Mouse (Mus musculus): ENCODE results near the gene Nop53. TPM values are rescaled to one million over a fixed set of nuclear protein-coding genes. Genes with fewer than 3 reads are reported as not detected.

Nop53 gene
- polyA plus RNA-seq, 1 experiment from 2014 or later = 147 TPM

DNA sequence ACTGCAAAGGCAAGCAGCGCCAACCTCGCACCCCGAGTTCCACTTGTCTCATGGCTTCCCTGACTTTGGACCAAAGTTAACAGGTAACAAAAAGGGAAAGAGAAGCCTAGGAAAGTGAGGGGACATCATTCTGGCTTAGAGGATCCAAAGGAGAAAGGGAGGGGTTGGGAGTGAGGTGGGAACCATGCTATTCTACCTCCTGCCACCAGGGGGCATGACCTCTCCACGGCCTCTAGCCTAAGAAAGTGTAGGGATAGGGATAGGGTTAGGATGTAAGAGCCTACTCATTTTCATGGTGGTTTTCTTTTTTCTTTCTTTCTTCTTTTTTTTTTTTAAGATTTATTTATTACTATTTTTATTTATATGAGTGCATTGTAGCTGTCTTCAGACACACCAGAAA, 30.0 kb upstream of the Nop53 start:
- H3K27me3 ChIP-seq (replicated peaks; ENCODE audit: control insufficient read depth, insufficient read depth, low read length) = no peaks in the 10 kb centered on the region
- no peak for ATAC-seq

GRCm38 (mm10) chr7:15975451-15975850, 29.6 kb upstream of the Nop53 start:
- peaks cover 76% of the 10 kb centered on the region for H3K36me3 ChIP-seq (ENCODE audit: control insufficient read depth, insufficient read depth, low read length)
- H3K4me1 ChIP-seq (ENCODE audit: control insufficient read depth, insufficient read depth, low read length) = no peaks in the 10 kb centered on the region
- no peak for ATAC-seq
- no peak overlapping the region for H3K9ac ChIP-seq (ENCODE audit: low read length)
- DNase-seq (ENCODE audit: low spot score) = no peak
- H3K27me3 ChIP-seq (replicated peaks; ENCODE audit: control insufficient read depth, insufficient read depth, low read length) = no peaks in the 10 kb centered on the region
- no peak overlapping the region for H3K4me3 ChIP-seq (ENCODE audit: low read depth, low read length)
- no peak overlapping the region for H3K4me2 ChIP-seq (ENCODE audit: low read length)
- H3K9me3 ChIP-seq (replicated peaks; ENCODE audit: control insufficient read depth, low read length) = no peaks in the 10 kb centered on the region
- WGBS = 89% methylated on average over 10 of the region's 10 CpGs
- no peak overlapping the region for H3K27ac ChIP-seq (ENCODE audit: low read depth, low read length)

More for the DNA sequence above, 30.0 kb upstream of the Nop53 start:
- Histone ChIP-seq H3K9me3 (replicated peaks; ENCODE audit: control insufficient read depth, low read length) (no peaks in the 10 kb centered on the region), H3K4me1 (ENCODE audit: control insufficient read depth, insufficient read depth, low read length) (no peaks in the 10 kb centered on the region), H3K9ac (ENCODE audit: low read length) (no peak overlapping the region), H3K4me3 (ENCODE audit: low read depth, low read length) (no peak overlapping the region), H3K27ac (ENCODE audit: low read depth, low read length) (no peak overlapping the region), H3K36me3 (ENCODE audit: control insufficient read depth, insufficient read depth, low read length) (peaks cover 76% of the 10 kb centered on the region), H3K4me2 (ENCODE audit: low read length) (no peak overlapping the region)
- WGBS = 82% methylated on average over 4 of the region's 4 CpGs
- peak; percentile 39 for DNase-seq (ENCODE audit: low spot score)

DNA sequence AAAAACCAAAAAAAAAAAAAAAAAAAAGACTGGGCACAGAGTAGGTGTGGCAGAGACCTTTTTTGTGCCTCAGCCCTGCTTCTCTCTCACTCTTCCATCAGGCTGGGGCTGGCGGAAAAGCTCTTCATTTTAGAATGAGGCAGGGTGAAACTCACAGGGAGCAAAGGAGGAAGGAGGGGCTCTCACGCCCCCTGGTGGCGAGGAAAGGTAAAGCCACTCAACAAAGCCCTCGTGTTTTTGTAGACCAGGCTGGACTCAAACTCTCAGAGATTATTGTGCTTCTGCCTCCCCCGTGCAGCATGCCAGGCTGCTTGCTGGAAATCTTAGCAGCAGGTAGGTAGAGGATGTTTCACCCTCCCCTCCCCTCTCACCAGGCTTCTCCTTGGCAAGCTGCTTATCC, 28.8 kb upstream of the Nop53 start:
- Histone ChIP-seq H3K9me3 (replicated peaks; ENCODE audit: control insufficient read depth, low read length) (no peaks in the 10 kb centered on the region), H3K36me3 (ENCODE audit: control insufficient read depth, insufficient read depth, low read length) (peaks cover 80% of the 10 kb centered on the region), H3K4me1 (ENCODE audit: control insufficient read depth, insufficient read depth, low read length) (no peaks in the 10 kb centered on the region), H3K4me3 (ENCODE audit: low read depth, low read length) (no peak overlapping the region), H3K27me3 (replicated peaks; ENCODE audit: control insufficient read depth, insufficient read depth, low read length) (no peaks in the 10 kb centered on the region), H3K4me2 (ENCODE audit: low read length) (no peak overlapping the region), H3K9ac (ENCODE audit: low read length) (no peak overlapping the region), H3K27ac (ENCODE audit: low read depth, low read length) (no peak overlapping the region)
- 61% methylated on average over 5 of the region's 5 CpGs for WGBS
- peak; percentile 16 for DNase-seq (ENCODE audit: low spot score)
- no peak for ATAC-seq

GRCm38 (mm10) chr7:15972247-15972646, 26.4 kb upstream of the Nop53 start:
- no peak overlapping the region for H3K27ac ChIP-seq (ENCODE audit: low read depth, low read length)
- no peak overlapping the region for H3K4me3 ChIP-seq (ENCODE audit: low read depth, low read length)
- no peak overlapping the region for H3K9ac ChIP-seq (ENCODE audit: low read length)
- H3K27me3 ChIP-seq (replicated peaks; ENCODE audit: control insufficient read depth, insufficient read depth, low read length) = no peaks in the 10 kb centered on the region
- DNase-seq (ENCODE audit: low spot score) = no peak
- no peak for ATAC-seq
- no peak overlapping the region for H3K4me2 ChIP-seq (ENCODE audit: low read length)
- no peaks in the 10 kb centered on the region for H3K9me3 ChIP-seq (replicated peaks; ENCODE audit: control insufficient read depth, low read length)
- WGBS = 62% methylated on average over 25 of the region's 25 CpGs
- peaks cover 61% of the 10 kb centered on the region for H3K36me3 ChIP-seq (ENCODE audit: control insufficient read depth, insufficient read depth, low read length)
- no peaks in the 10 kb centered on the region for H3K4me1 ChIP-seq (ENCODE audit: control insufficient read depth, insufficient read depth, low read length)

DNA sequence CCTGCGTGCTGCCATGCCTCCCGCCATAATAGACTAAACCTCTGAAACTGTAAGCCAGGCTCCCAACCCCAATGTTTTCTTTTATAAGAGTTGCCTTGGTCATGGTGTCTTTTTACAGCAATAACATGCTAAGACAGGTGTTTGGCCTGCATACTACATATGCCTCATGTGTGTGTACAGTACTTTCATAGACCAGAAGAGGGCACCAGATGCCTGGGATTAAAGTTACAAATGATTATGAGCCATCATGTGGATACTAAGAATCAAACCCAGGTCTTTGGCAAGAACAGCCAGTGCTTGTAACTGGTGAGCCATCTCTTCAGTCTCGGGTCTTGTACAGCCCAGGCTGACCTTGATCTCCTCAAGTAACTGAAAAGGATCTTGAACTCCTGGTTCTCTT, 23.8 kb upstream of the Nop53 start:
- 84% methylated on average over 3 of the region's 3 CpGs for WGBS
- H3K36me3 ChIP-seq (ENCODE audit: control insufficient read depth, insufficient read depth, low read length) = peaks cover 39% of the 10 kb centered on the region
- H3K9me3 ChIP-seq (replicated peaks; ENCODE audit: control insufficient read depth, low read length) = no peaks in the 10 kb centered on the region

DNA sequence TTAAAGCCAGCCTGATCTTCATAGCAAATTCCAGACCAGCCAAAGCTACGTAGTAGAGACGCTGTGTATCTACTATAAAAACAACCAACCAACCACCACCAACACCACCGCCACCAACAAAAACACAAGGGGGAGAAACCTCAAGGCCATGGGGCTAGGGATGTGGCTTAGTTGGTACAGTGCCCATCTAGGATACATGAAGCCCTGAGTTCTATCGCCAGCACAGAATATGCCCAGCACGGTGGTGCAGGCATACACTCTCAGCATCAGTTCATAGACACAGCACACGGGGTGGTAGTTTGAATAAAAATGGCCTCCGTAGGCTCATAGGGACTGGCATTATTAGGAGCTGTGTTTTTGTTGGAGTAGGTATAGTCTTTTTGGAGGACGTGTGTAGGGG, 22.4 kb upstream of the Nop53 start:
- Histone ChIP-seq H3K4me2 (ENCODE audit: low read length) (no peak overlapping the region), H3K27me3 (replicated peaks; ENCODE audit: control insufficient read depth, insufficient read depth, low read length) (no peaks in the 10 kb centered on the region), H3K9ac (ENCODE audit: low read length) (no peak overlapping the region), H3K4me3 (ENCODE audit: low read depth, low read length) (no peak overlapping the region), H3K27ac (ENCODE audit: low read depth, low read length) (no peak overlapping the region), H3K4me1 (ENCODE audit: control insufficient read depth, insufficient read depth, low read length) (no peaks in the 10 kb centered on the region), H3K36me3 (ENCODE audit: control insufficient read depth, insufficient read depth, low read length) (peaks cover 29% of the 10 kb centered on the region), H3K9me3 (replicated peaks; ENCODE audit: control insufficient read depth, low read length) (no peaks in the 10 kb centered on the region)
- DNase-seq (ENCODE audit: low spot score) (no peak), ATAC-seq (no peak)
- 87% methylated on average over 8 of the region's 8 CpGs for WGBS

More for the DNA sequence above, 23.8 kb upstream of the Nop53 start:
- Histone ChIP-seq H3K27me3 (replicated peaks; ENCODE audit: control insufficient read depth, insufficient read depth, low read length) (no peaks in the 10 kb centered on the region), H3K4me1 (ENCODE audit: control insufficient read depth, insufficient read depth, low read length) (no peaks in the 10 kb centered on the region), H3K9ac (ENCODE audit: low read length) (no peak overlapping the region), H3K4me2 (ENCODE audit: low read length) (no peak overlapping the region), H3K4me3 (ENCODE audit: low read depth, low read length) (no peak overlapping the region), H3K27ac (ENCODE audit: low read depth, low read length) (no peak overlapping the region)
- ATAC-seq (no peak), DNase-seq (ENCODE audit: low spot score) (no peak)

DNA sequence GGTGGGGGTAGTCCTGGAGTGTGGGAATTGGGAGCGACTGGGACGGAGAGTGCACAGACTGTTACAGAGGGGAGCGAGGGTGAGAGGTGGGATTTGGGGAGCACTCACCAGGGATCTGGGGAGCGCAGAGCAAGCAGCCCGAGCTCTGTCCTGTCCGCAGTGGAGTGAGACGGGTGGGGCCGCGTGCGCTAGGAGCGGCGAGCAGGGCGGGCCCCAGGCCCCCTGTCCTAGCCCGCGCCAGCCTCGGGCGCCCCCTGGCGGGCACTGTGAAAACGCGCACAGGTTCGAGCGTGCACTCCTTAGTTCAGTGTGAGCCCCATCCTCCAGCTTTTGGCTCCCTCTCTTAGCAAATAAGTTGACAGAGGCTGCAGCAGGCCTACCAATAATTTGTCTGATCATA, 21.4 kb upstream of the Nop53 start, which contains the start of gene Ehd2:
Ehd2 (minus strand) TSS at position 256 of the 400 bp plus-strand sequence.
- Histone ChIP-seq H3K27me3 (replicated peaks; ENCODE audit: control insufficient read depth, insufficient read depth, low read length) (no peaks in the 10 kb centered on the region), H3K36me3 (ENCODE audit: control insufficient read depth, insufficient read depth, low read length) (peaks cover 19% of the 10 kb centered on the region), H3K4me3 (ENCODE audit: low read depth, low read length) (peak within 1 kb of the TSS; percentile 16), H3K4me1 (ENCODE audit: control insufficient read depth, insufficient read depth, low read length) (peaks cover 7% of the 10 kb centered on the region), H3K4me2 (ENCODE audit: low read length) (peak within 1 kb of the TSS; percentile 47), H3K9me3 (replicated peaks; ENCODE audit: control insufficient read depth, low read length) (no peaks in the 10 kb centered on the region), H3K9ac (ENCODE audit: low read length) (peak within 1 kb of the TSS; percentile 46; the same call in 1 of the 2 replicates), H3K27ac (ENCODE audit: low read depth, low read length) (no peak within 1 kb of the TSS)
- DNase-seq (ENCODE audit: low spot score) = peak; percentile 65
- ATAC-seq = peak; percentile 81
- 0% methylated on average over 20 of the region's 22 CpGs for WGBS

GRCm38 (mm10) chr7:15966489-15966888, 20.6 kb upstream of the Nop53 start:
- ATAC-seq = no peak
- H3K4me3 ChIP-seq (ENCODE audit: low read depth, low read length) = no peak overlapping the region
- no peak overlapping the region for H3K27ac ChIP-seq (ENCODE audit: low read depth, low read length)
- 75% methylated on average over 3 of the region's 3 CpGs for WGBS
- DNase-seq (ENCODE audit: low spot score) = no peak
- peaks cover 11% of the 10 kb centered on the region for H3K36me3 ChIP-seq (ENCODE audit: control insufficient read depth, insufficient read depth, low read length)
- no peaks in the 10 kb centered on the region for H3K9me3 ChIP-seq (replicated peaks; ENCODE audit: control insufficient read depth, low read length)
- peaks cover 9% of the 10 kb centered on the region for H3K4me1 ChIP-seq (ENCODE audit: control insufficient read depth, insufficient read depth, low read length)
- no peak overlapping the region for H3K9ac ChIP-seq (ENCODE audit: low read length)
- no peaks in the 10 kb centered on the region for H3K27me3 ChIP-seq (replicated peaks; ENCODE audit: control insufficient read depth, insufficient read depth, low read length)
- H3K4me2 ChIP-seq (ENCODE audit: low read length) = no peak overlapping the region

- H3K9ac ChIP-seq (ENCODE audit: low read length) = no peak overlapping the region
- no peak overlapping the region for H3K27ac ChIP-seq (ENCODE audit: low read depth, low read length)
- H3K4me3 ChIP-seq (ENCODE audit: low read depth, low read length) = no peak overlapping the region
- H3K4me1 ChIP-seq (ENCODE audit: control insufficient read depth, insufficient read depth, low read length) = peaks cover 9% of the 10 kb centered on the region
- WGBS = 85% methylated on average over 32 of the region's 32 CpGs
- H3K27me3 ChIP-seq (replicated peaks; ENCODE audit: control insufficient read depth, insufficient read depth, low read length) = no peaks in the 10 kb centered on the region
- H3K36me3 ChIP-seq (ENCODE audit: control insufficient read depth, insufficient read depth, low read length) = no peaks in the 10 kb centered on the region
- DNase-seq (ENCODE audit: low spot score) (no peak), ATAC-seq (no peak)
- no peaks in the 10 kb centered on the region for H3K9me3 ChIP-seq (replicated peaks; ENCODE audit: control insufficient read depth, low read length)
- H3K4me2 ChIP-seq (ENCODE audit: low read length) = no peak overlapping the region
Observed at GRCm38 (mm10) chr7:15963798-15964652, 18.2 kb upstream of the Nop53 start.
